Mouse (Mus musculus) ES-Bruce4 (cell line): ENCODE measurements around the gene Por. TPM values are rescaled to one million over a fixed set of nuclear protein-coding genes. Genes with fewer than 3 reads are reported as not detected.

Source experiments
- H3K27ac ChIP-seq: 2 replicates; pipeline ENCODE4 v1.5.1; 2012; ENCODE audit warnings: low read length, inconsistent platforms; ENCODE audit not compliant: insufficient read depth
- H3K27me3 ChIP-seq: 2 replicates; pipeline ENCODE4 v1.6.1; 2012; ENCODE audit warnings: mild to moderate bottlenecking, low read length, inconsistent platforms; ENCODE audit not compliant: control insufficient read depth, poor library complexity, insufficient read depth, severe bottlenecking
- H3K36me3 ChIP-seq: 2 replicates; pipeline ENCODE4 v1.6.1; 2012; ENCODE audit warnings: inconsistent platforms, mild to moderate bottlenecking, low read length, moderate library complexity; ENCODE audit not compliant: control insufficient read depth, poor library complexity, insufficient read depth, severe bottlenecking
- H3K4me1 ChIP-seq: one replicate; pipeline ENCODE4 v1.8.1; 2011; ENCODE audit warnings: low read length; ENCODE audit not compliant: control insufficient read depth, insufficient read depth
- H3K4me3 ChIP-seq: 2 replicates; pipeline ENCODE4 v1.5.1; 2011; ENCODE audit warnings: low read depth, mild to moderate bottlenecking, low read length
- H3K9ac ChIP-seq: 2 replicates; pipeline ENCODE4 v1.6.1; 2012; ENCODE audit warnings: low read depth, mild to moderate bottlenecking, inconsistent platforms; ENCODE audit not compliant: poor library complexity, severe bottlenecking
- H3K9me3 ChIP-seq: replicated peaks from 2 replicates; pipeline ENCODE4 v1.6.1; 2012; ENCODE audit warnings: mild to moderate bottlenecking, low read length, inconsistent platforms; ENCODE audit not compliant: control insufficient read depth, poor library complexity, insufficient read depth, severe bottlenecking
- CTCF ChIP-seq: IDR thresholded peaks from one replicate; pipeline ENCODE4 v1.8.1; 2011; ENCODE audit warnings: low read depth, low read length
- EP300 ChIP-seq: IDR thresholded peaks from 2 replicates; pipeline ENCODE4 v1.6.1; 2011; ENCODE audit warnings: low read depth, low read length; ENCODE audit not compliant: insufficient read depth
- POLR2A ChIP-seq: IDR thresholded peaks from one replicate; pipeline ENCODE4 v1.8.1; 2011; ENCODE audit warnings: low read length; ENCODE audit not compliant: insufficient read depth
- polyA plus RNA-seq: library from polyadenylated mRNA; stranded (reverse); fragments of >200 nt; gene quantifications from 2 replicates; pipeline ENCODE4 v1.2.4, GENCODE M21; 2011; ENCODE audit warnings: low read depth; ENCODE audit not compliant: missing spikeins, insufficient read depth, insufficient read length

Por gene
- polyA plus RNA-seq, 1 experiment = 41.4 TPM

GRCm38 (mm10) chr5:135642686-135643551 lies 26.9 kb upstream of the Por start:
- TF ChIP-seq POLR2A (no peak), CTCF (no peak), EP300 (peak; percentile 84)
- Histone ChIP-seq H3K9me3 (no peaks in the 10 kb centered on the region), H3K36me3 (peaks cover 7% of the 10 kb centered on the region), H3K27ac (peak overlapping the region; percentile 31), H3K27me3 (no peaks in the 10 kb centered on the region), H3K4me3 (no peak overlapping the region), H3K4me1 (peaks cover 9% of the 10 kb centered on the region), H3K9ac (no peak overlapping the region)

- Histone ChIP-seq H3K9me3 (no peaks in the 10 kb centered on the region), H3K27me3 (no peaks in the 10 kb centered on the region), H3K9ac (no peak overlapping the region), H3K36me3 (peaks cover 3% of the 10 kb centered on the region), H3K4me3 (no peak overlapping the region), H3K4me1 (peaks cover 9% of the 10 kb centered on the region), H3K27ac (peak overlapping the region; percentile 39)
- TF ChIP-seq EP300 = no peak
- TF ChIP-seq POLR2A = no peak
- TF ChIP-seq CTCF = no peak
These were observed 26.3 kb upstream of the Por start for GRCm38 (mm10) chr5:135643552-135643842.

- H3K4me3 ChIP-seq = no peak overlapping the region
- H3K27ac ChIP-seq = peak overlapping the region; percentile 39
- TF ChIP-seq CTCF = no peak
- no peak for TF ChIP-seq POLR2A
- TF ChIP-seq EP300 = no peak
- H3K36me3 ChIP-seq = no peaks in the 10 kb centered on the region
- no peak overlapping the region for H3K9ac ChIP-seq
- H3K9me3 ChIP-seq = no peaks in the 10 kb centered on the region
- no peaks in the 10 kb centered on the region for H3K27me3 ChIP-seq
- H3K4me1 ChIP-seq = peaks cover 9% of the 10 kb centered on the region
These were observed 26.0 kb upstream of the Por start for GRCm38 (mm10) chr5:135643869-135644268.

GRCm38 (mm10) chr5:135645330-135645729 lies 24.5 kb upstream of the Por start:
- Histone ChIP-seq H3K27me3 (no peaks in the 10 kb centered on the region), H3K9me3 (no peaks in the 10 kb centered on the region), H3K9ac (no peak overlapping the region), H3K4me1 (peaks cover 9% of the 10 kb centered on the region), H3K36me3 (no peaks in the 10 kb centered on the region), H3K27ac (no peak overlapping the region), H3K4me3 (no peak overlapping the region)
- TF ChIP-seq EP300 = no peak
- no peak for TF ChIP-seq POLR2A
- no peak for TF ChIP-seq CTCF

GRCm38 (mm10) chr5:135646038-135646437 lies 23.8 kb upstream of the Por start:
- Histone ChIP-seq H3K36me3 (no peaks in the 10 kb centered on the region), H3K27ac (no peak overlapping the region), H3K27me3 (no peaks in the 10 kb centered on the region), H3K9me3 (no peaks in the 10 kb centered on the region), H3K4me3 (no peak overlapping the region), H3K4me1 (peaks cover 9% of the 10 kb centered on the region), H3K9ac (no peak overlapping the region)
- TF ChIP-seq POLR2A (no peak), CTCF (no peak), EP300 (no peak)

GRCm38 (mm10) chr5:135648461-135649308 lies 21.1 kb upstream of the Por start:
- Histone ChIP-seq H3K9me3 (no peaks in the 10 kb centered on the region), H3K27me3 (no peaks in the 10 kb centered on the region), H3K4me3 (no peak overlapping the region), H3K27ac (peak overlapping the region; percentile 55; the same call in 1 of the 2 replicates), H3K9ac (no peak overlapping the region), H3K36me3 (no peaks in the 10 kb centered on the region), H3K4me1 (peaks cover 12% of the 10 kb centered on the region)
- TF ChIP-seq EP300 (no peak), POLR2A (no peak), CTCF (no peak)
